In genomic region chr1:163995609-163995913, GRCm38 (mm10) we compare ENCODE assay signal across 9 mouse cellular contexts. TPM values are rescaled to one million over a fixed set of nuclear protein-coding genes. Genes with fewer than 3 reads are reported as not detected.
DNase-seq lines count a peak whose midpoint lies in the region; ATAC-seq and TF ChIP-seq lines count a peak whose summit lies in the region.
"Had no signal": no experiment of that assay in that cellular context is flagged by ENCODE, and none has a peak within 500 bp of the region (broad histone marks: within the 10 kb centered on the region; RNA-seq: fewer than 3 reads in every experiment).

No protein-coding gene starts in this region.

- no peaks in the 10 kb centered on the region for H3K36me3 ChIP-seq in kidney, postnatal 0 days (ENCODE audit: insufficient read depth, low read length)
- no peaks in the 10 kb centered on the region for H3K36me3 ChIP-seq in embryonic facial prominence, embryonic 15.5 days
- peaks cover 15% of the 10 kb centered on the region for H3K36me3 ChIP-seq in limb, embryonic 10.5 days
- no peaks in the 10 kb centered on the region for H3K36me3 ChIP-seq in neural tube, embryonic 13.5 days

- DNase-seq in kidney, postnatal 0 days (ENCODE audit: low spot score): no peak
- DNase-seq in kidney, adult 18-20 months: no peak
- DNase-seq in limb, embryonic 10.5 days (ENCODE audit: low spot score): no peak
- DNase-seq in thymus, postnatal 0 days (ENCODE audit: low spot score): no peak
- no peak for DNase-seq in spleen, postnatal 14 days (ENCODE audit: low spot score in 2 of 2)
- DNase-seq in gastrocnemius, postnatal 14 days: no peak
- DNase-seq: embryo, embryonic 11 days had no signal

- no peaks in the 10 kb centered on the region for H3K27me3 ChIP-seq in kidney, postnatal 0 days (ENCODE audit: insufficient read depth, low read length)
- H3K27me3 ChIP-seq in embryonic facial prominence, embryonic 15.5 days: no peaks in the 10 kb centered on the region
- no peaks in the 10 kb centered on the region for H3K27me3 ChIP-seq in limb, embryonic 10.5 days (ENCODE audit: low read depth, poor library complexity, severe bottlenecking)
- H3K27me3 ChIP-seq in neural tube, embryonic 13.5 days: no peaks in the 10 kb centered on the region

- TF ChIP-seq CTCF in kidney, postnatal 0 days (IDR thresholded peaks at IDR 0.05; ENCODE audit: low read depth): no peak

- no peaks in the 10 kb centered on the region; the same call in 1 of the 2 replicates for H3K4me1 ChIP-seq in kidney, postnatal 0 days (replicated peaks; ENCODE audit: insufficient read depth, low read length)
- H3K4me1 ChIP-seq in embryonic facial prominence, embryonic 15.5 days: 0 out of 2 replicates have a peak, but pooled peaks cover 4% of the 10 kb centered on the region
- H3K4me1 ChIP-seq in limb, embryonic 10.5 days: peaks cover 17% of the 10 kb centered on the region
- peaks cover 19% of the 10 kb centered on the region for H3K4me1 ChIP-seq in neural tube, embryonic 13.5 days (replicated peaks)

- H3K4me2 ChIP-seq in kidney, postnatal 0 days (ENCODE audit: low read length): peak overlapping the region; percentile 78
- H3K4me2 ChIP-seq in embryonic facial prominence, embryonic 15.5 days (replicated peaks): peak overlapping the region; percentile 63
- peak overlapping the region; percentile 66 for H3K4me2 ChIP-seq in neural tube, embryonic 13.5 days

- no peak overlapping the region for H3K4me3 ChIP-seq in kidney, postnatal 0 days (replicated peaks; ENCODE audit: low read depth, low read length)
- H3K4me3 ChIP-seq in embryonic facial prominence, embryonic 15.5 days (replicated peaks): peak overlapping the region; percentile 83
- peak overlapping the region; percentile 73 for H3K4me3 ChIP-seq in limb, embryonic 10.5 days
- peak overlapping the region; percentile 75 for H3K4me3 ChIP-seq in neural tube, embryonic 13.5 days

- H3K27ac ChIP-seq in kidney, postnatal 0 days: no peak overlapping the region
- H3K27ac ChIP-seq in embryonic facial prominence, embryonic 15.5 days (replicated peaks): no peak overlapping the region
- no peak overlapping the region for H3K27ac ChIP-seq in limb, embryonic 10.5 days
- peak overlapping the region; percentile 80; the same call in 1 of the 2 replicates for H3K27ac ChIP-seq in neural tube, embryonic 13.5 days (replicated peaks)

- intact Hi-C loops in gastrocnemius, postnatal 14 days (cut with DNase I; ENCODE audit: low total_unique reads): no loop called here

- no peak for ATAC-seq in kidney, postnatal 0 days (replicated peaks; ENCODE audit: low FRiP score, low read depth)
- no peak for ATAC-seq in embryonic facial prominence, embryonic 15.5 days (ENCODE audit: insufficient number of reproducible peaks, low FRiP score, low TSS enrichment, low read depth)
- no peak for ATAC-seq in neural tube, embryonic 13.5 days (ENCODE audit: low read depth)

- WGBS in kidney, postnatal 0 days: 69% methylated on average over 2 of the region's 2 CpGs
- WGBS in embryonic facial prominence, embryonic 15.5 days: 65% methylated on average over 2 of the region's 2 CpGs
- 67% methylated on average over 2 of the region's 2 CpGs for WGBS in limb, embryonic 10.5 days
- WGBS in neural tube, embryonic 13.5 days: 49% methylated on average over 2 of the region's 2 CpGs

- no peak overlapping the region for H3K9ac ChIP-seq in kidney, postnatal 0 days (ENCODE audit: low read depth, low read length)
- H3K9ac ChIP-seq in embryonic facial prominence, embryonic 15.5 days: 0 out of 2 replicates have a peak overlapping the region, but pooled peaks have one; percentile 70
- peak overlapping the region; percentile 79 for H3K9ac ChIP-seq in neural tube, embryonic 13.5 days

- H3K9me3 ChIP-seq in kidney, postnatal 0 days (replicated peaks; ENCODE audit: low read length): no peaks in the 10 kb centered on the region
- H3K9me3 ChIP-seq in embryonic facial prominence, embryonic 15.5 days (replicated peaks): no peaks in the 10 kb centered on the region
- H3K9me3 ChIP-seq in limb, embryonic 10.5 days (replicated peaks): no peaks in the 10 kb centered on the region
- H3K9me3 ChIP-seq in neural tube, embryonic 13.5 days: no peaks in the 10 kb centered on the region

RNA-seq across cellular contexts. Expression of gene Mettl18, which starts 0.9 kb away (rescaled TPM):
- polyA plus RNA-seq in kidney, postnatal 0 days (2015; fragmentation: Nextera tagmentation; extraction: Ambion mirVana): 12.6 and 14.3 TPM in 2 replicates
- 8.5 and 9.3 TPM in 2 replicates for polyA plus RNA-seq in embryonic facial prominence, embryonic 15.5 days (2015; fragmentation: Nextera tagmentation; extraction: Ambion mirVana)
- polyA plus RNA-seq in limb, embryonic 10.5 days (2016; fragmentation: Nextera tagmentation; extraction: Ambion mirVana): 10.4 and 12.0 TPM in 2 replicates
- 8.3 and 9.8 TPM in 2 replicates for polyA plus RNA-seq in neural tube, embryonic 13.5 days (2015; fragmentation: Nextera tagmentation; extraction: Ambion mirVana)
- 16.0 and 17.3 TPM in 2 replicates for polyA plus RNA-seq in thymus, postnatal 0 days (2015; fragmentation: Nextera tagmentation; extraction: Ambion mirVana)
- total RNA-seq in gastrocnemius, postnatal 14 days (2021): 1 to 10 TPM; 2.8 to 3.3 TPM

RNA-seq across cellular contexts. Expression of gene BC055324, which starts 1.0 kb away (rescaled TPM):
- polyA plus RNA-seq in kidney, postnatal 0 days (2015; fragmentation: Nextera tagmentation; extraction: Ambion mirVana): 10.3 and 14.0 TPM in 2 replicates
- 15.5 and 17.0 TPM in 2 replicates for polyA plus RNA-seq in embryonic facial prominence, embryonic 15.5 days (2015; fragmentation: Nextera tagmentation; extraction: Ambion mirVana)
- 46.9 and 49.3 TPM in 2 replicates for polyA plus RNA-seq in limb, embryonic 10.5 days (2016; fragmentation: Nextera tagmentation; extraction: Ambion mirVana)
- 5.7 and 8.0 TPM in 2 replicates for polyA plus RNA-seq in neural tube, embryonic 13.5 days (2015; fragmentation: Nextera tagmentation; extraction: Ambion mirVana)
- polyA plus RNA-seq in thymus, postnatal 0 days (2015; fragmentation: Nextera tagmentation; extraction: Ambion mirVana): 14.8 and 17.2 TPM in 2 replicates
- 1 to 10 TPM in 1 of 2 experiments, under 1 TPM in 1; 0.62 to 1.2 TPM for total RNA-seq in gastrocnemius, postnatal 14 days (2021)

RNA-seq across cellular contexts. Expression of gene Sele, which starts 52.5 kb away (rescaled TPM):
- polyA plus RNA-seq in kidney, postnatal 0 days (2015; fragmentation: Nextera tagmentation; extraction: Ambion mirVana): 0.04 and 0.08 TPM in 2 replicates
- 0.17 and 0.45 TPM in 2 replicates for polyA plus RNA-seq in embryonic facial prominence, embryonic 15.5 days (2015; fragmentation: Nextera tagmentation; extraction: Ambion mirVana)
- polyA plus RNA-seq in limb, embryonic 10.5 days (2016; fragmentation: Nextera tagmentation; extraction: Ambion mirVana): not detected in 2 replicates
- polyA plus RNA-seq in neural tube, embryonic 13.5 days (2015; fragmentation: Nextera tagmentation; extraction: Ambion mirVana): not detected in 2 replicates
- 0.23 and 0.48 TPM in 2 replicates for polyA plus RNA-seq in thymus, postnatal 0 days (2015; fragmentation: Nextera tagmentation; extraction: Ambion mirVana)
- not detected for total RNA-seq in gastrocnemius, postnatal 14 days (2021)
